Mouse (Mus musculus): ENCODE measurements around the gene Hoxa5. TPM values are rescaled to one million over a fixed set of nuclear protein-coding genes. Genes with fewer than 3 reads are reported as not detected.

The Hoxa5 gene
- not detected for total RNA-seq (2021)

DNA sequence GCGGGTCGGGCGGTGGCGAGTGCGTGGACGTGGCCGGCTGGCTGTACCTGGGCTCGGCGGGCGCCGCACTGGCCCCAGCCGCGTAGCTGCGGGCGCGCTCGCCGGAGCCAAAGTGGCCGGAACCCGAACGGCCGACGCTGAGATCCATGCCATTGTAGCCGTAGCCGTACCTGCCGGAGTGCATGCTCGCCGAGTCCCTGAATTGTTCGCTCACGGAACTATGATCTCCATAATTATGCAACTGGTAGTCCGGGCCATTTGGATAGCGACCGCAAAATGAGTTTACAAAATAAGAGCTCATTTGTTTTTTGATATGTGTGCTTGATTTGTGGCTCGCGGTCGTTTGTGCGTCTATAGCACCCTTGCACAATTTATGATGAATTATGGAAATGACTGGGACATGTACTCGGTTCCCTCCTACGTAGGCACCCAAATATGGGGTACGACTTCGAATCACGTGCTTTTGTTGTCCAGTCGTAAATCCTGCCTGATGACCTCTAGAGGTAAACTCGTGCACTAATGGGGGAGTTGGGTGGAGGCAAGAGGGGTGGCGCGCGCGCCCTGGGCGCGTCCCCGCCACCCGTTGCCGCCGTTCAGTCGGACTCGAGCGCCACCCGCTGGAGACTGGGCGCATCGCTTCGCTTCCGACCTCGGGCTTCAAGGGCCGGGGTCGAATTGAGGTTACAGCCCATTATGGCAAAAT lies at the start of gene Hoxa5:
Gene Hoxa5, minus strand, starts transcription at position 538 of the 703 bp plus-strand sequence.
- DNase-seq (ENCODE audit: low spot score in 2 of 2), result no peak
- intact Hi-C loops (cut with DNase I), result loop anchor here (5.0 kb wide), 1 partner anchor 37 kb away; no protein-coding TSS in a partner anchor

DNA sequence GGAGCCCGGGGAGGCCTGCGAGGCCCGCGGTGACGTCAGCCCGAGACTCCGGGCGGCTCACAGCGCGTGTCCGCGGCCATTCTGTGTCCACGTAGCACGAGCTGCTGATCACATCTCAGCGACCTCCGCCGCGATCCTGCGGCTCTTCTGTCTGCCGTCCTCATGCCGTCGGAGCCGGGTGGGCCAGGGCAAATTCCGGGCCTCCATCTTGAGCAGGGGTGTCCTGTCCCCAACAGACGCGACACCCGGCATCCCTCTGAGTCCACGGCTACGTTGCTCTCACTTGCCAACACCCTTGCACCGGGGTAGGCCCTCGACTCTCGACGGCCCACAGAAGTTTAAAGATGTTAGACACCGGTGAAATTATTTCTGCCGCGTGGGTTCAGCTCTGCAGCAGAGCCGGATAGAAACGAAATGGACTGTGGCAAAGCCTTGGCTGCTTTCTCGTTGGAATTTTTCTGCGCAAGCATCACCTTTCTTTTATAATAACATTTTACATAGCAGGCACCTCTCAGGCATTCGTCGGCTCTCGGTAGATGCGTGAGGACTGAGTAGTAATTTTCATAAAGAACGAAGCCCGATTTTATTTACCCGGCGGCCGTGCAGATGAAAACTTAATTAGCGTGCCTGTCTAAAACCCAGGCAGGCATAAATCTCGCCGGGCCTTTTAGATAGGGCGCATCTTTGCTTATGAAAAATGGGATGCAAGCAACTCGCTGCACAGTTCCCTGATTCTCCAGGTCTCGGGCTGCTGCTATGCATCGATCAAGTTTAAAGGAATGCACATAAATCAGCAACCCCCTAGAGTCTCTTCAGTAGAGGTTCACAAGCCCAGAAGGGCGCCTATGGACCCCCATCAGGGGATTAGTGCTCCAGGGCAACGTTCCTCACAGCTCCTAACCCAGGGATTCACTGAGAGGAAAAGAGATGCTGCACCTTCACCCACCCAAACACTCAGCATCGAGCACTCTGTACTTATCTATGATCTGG lies 49.4 kb upstream of the Hoxa5 start:
- intact Hi-C loops (cut with DNase I), result no loop called here
- DNase-seq (ENCODE audit: low spot score in 2 of 2), result no peak

DNA sequence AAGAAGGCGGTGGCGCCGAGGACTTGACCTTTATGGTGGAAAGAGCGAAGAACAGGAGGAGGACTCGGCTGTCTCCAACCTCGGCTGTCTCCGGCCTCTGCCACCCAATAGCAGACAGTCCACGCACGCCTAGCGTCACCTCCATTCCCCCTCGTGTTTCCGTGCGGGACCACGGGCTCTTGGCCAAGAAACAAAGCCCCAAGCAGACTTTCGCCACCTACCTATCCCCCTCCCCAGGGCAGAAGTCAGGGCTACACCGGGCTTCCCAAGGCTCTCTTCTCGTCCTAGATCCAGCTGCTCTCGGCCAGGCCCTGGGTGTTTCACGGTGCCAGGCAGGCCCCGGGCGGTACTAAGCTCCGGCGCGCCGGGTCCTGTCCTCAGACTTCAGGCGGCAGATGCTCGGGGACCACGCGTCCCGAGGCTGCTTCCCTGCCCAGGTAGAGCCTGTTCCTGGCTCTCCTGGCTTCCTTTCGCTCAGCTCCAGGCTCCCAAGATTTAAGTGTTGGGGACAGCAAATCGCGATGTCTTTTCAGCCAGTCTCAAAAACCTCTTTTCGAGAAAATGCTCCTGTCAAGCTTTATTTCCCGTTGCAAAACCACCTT lies 48.5 kb upstream of the Hoxa5 start:
- no peak for DNase-seq (ENCODE audit: low spot score in 2 of 2)
- intact Hi-C loops (cut with DNase I), result no loop called here

DNA sequence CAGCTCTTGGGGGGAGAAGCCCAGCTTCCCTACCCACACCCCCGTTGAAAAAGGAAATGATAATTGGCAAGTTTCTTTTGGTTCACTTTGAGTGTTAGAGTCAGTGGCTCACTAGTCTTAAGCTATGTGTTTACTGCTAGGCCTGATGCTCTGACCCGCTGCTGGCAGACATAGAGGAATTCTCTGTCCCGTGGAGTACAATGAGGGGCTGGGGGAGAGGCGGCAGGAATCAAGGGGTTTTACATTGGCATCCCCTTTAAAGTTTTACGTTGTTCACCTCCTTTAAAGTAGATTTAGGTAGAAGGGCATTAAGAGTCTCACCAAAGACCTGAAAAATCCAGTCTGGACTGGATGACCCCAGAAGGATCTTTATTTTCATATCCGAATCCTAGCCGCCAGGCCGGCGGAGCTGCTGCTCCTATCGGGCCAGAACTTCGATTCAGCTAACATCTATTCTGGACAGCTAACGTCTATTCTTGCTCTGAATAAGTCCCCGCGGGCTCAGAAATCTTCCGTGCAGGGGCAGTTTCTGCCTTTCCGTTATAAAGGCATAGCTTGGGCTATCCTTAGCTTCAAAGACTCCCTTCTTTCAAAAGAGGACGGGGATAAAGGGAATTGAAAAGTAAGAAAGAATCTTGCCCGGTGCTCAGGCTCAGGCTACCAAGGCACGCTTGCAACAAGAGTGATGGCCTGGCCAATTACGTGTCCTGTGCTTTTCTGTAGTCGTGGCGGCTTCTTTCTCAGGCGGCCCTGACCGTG lies 47.8 kb upstream of the Hoxa5 start:
- intact Hi-C loops (cut with DNase I), result no loop called here
- DNase-seq (ENCODE audit: low spot score in 2 of 2), result no peak

DNA sequence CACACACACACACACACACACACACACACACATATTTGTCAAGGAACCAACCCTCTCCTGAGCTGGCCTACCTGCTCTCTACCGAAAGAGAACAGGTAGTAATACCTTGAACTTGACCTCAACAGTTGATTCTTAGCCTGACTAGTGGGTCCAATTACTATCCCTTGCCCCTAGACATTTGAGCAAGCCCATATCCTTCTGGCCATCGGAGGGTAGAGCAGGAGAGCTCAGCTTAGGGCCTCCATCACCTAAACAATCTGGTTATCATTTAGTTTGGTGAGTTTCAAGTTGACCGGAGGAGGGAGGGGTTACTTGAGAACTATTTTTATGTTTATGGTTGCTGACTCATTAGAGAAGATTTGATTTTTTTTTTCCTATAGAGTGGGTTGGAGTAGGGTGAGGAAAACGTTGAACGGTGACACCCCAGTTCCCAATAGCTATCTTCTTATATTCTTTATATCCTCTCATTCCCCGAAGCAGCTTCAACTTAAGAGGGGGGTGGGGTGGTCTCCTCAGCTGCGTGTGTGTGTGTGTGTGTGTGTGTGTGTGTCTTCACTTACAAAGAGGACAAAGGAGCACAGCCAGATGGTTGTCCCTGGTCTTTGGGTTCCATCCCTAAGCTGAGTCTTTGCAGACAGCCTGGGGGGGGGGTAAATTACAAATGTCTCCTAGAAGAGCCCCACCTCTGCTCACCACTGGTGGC lies 46.9 kb upstream of the Hoxa5 start:
- DNase-seq (ENCODE audit: low spot score in 2 of 2), result no peak
- intact Hi-C loops (cut with DNase I), result no loop called here

DNA sequence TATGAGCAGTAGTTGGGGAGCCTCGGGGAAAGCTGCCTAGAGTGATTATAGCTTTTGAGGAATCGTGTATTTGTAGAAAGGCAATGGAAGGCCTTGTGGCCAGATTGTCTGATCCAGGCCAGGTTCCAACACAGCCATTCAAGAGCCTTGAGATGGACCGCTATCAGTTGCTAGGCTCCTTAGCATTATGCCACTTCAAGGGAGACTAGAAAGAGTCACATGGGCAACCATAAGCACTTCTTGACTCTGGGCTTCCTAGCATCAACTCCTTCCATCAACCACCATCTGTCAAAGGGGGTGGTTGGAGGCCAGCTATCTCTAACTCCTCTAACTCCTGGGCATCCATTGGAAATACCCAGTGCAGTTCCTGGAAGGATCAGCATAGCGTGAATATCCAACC lies 45.4 kb upstream of the Hoxa5 start:
- intact Hi-C loops (cut with DNase I), result no loop called here
- no peak for DNase-seq (ENCODE audit: low spot score in 2 of 2)

DNA sequence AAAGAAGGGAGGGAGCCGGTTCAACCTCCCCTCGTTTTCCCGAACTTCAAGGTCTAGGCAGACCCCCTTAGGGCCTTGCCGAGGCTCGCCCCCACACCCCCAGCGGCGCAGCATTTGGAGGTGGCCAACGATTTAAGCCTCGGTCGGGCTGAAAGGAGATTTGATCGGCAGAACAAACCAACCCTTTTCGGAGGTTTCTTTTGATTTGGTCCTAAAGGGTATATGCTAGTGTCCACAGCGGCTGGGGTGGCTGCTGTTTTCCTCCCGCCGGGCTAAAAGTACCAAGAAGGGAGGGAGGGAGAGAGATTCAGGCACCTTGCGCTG lies 45.0 kb upstream of the Hoxa5 start:
- intact Hi-C loops (cut with DNase I), result no loop called here
- no peak for DNase-seq (ENCODE audit: low spot score in 2 of 2)

DNA sequence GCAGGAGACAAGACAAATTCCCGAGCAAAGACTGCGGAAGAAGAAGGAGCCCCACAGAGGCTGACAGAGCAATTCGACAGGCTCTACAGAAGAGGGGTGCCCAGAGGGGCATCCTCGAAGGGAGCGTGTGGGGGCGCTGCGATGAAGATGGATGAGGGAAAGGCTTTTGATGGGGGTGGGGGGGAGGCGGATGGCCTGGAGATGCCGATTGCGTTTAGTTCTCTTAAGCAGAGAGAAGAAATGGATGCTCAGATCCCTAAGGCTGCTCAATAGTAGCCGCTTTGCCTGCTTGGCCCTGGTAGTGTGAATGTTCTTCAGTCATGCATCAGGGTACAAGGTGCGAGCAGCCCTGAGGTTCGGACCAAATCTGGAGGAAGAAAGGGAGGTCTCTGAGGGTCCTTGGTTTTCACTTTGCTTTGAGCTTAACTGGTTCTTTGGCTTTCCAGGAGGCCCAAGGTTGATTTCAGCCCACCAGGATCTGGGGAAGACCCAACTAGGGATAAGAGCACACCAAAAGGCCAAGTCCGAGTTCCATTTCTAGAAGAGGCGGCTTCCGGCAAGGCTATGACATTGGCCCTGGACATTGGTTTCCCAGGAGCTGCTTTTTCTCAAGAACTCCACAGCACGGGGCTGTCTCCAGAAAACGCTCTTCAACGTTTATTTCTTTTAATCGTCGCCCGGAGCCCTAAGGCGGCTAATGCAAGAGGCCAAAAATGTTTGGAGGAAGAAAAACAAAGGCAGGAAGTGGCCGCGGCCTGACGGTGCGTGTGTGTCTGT lies 44.4 kb upstream of the Hoxa5 start:
- no peak for DNase-seq (ENCODE audit: low spot score in 2 of 2)
- intact Hi-C loops (cut with DNase I), result no loop called here

DNA sequence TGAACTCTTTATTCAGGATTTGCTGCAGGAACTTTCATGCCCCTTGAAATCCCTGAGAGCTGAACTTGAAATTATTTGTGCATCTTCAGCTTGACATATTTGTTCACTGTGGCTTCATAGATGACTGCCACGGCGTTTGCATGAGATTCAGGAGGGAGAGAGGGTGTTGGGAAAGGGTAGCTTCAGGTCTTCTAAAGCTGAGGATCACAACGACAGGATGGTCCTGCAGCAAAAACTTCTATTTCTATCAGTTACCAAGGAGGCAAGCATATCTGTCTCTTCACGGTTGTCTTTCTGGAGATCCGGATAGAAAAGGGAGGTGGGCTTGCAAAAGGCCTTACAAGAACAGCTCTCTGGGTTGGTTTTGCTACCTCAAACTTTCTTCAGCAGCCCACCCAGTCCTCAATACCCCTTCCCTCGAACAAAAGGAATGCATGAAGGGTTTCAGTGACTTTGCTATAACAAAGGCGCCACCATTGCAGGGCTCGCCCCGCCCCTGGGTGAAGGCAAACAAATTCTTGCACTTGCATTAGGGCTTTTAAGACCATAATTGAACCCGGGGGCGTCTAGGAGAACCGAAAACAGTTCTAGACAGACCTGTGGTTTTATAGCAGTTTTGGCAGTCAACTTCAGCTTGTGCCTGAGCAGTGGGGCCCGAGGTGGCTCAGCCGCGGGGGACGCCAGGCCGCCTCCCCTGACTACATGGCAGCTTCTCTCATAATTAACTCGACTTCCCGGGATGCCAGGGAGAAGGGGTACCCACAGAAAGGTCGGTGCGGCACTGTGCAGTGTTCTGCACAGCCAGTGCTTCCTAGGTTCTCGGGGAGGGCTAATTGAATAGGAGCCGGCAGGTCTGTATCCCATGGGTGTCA lies 43.6 kb upstream of the Hoxa5 start:
- intact Hi-C loops (cut with DNase I), result no loop called here
- DNase-seq (ENCODE audit: low spot score in 2 of 2), result no peak

DNA sequence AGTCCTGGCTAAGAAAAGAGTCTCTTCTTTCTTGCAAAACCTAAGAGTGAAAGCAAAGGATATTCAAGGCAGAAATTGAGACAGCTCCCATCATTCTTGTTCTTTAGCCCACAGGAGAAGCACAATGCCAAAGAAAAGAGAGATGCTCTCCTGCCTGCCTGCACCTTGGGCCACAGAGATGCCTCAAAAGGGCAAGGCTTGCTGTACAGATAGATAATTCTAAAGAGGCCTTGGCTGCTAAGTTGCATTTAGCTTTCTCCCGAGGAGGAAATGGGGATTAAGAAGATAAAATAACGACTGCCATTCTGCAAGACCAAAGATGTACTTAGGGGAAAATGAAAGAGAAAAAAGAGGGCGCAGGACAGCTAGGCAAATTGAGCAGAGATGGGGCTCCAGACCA lies 42.5 kb upstream of the Hoxa5 start:
- DNase-seq (ENCODE audit: low spot score in 2 of 2), result no peak
- intact Hi-C loops (cut with DNase I), result no loop called here

DNA sequence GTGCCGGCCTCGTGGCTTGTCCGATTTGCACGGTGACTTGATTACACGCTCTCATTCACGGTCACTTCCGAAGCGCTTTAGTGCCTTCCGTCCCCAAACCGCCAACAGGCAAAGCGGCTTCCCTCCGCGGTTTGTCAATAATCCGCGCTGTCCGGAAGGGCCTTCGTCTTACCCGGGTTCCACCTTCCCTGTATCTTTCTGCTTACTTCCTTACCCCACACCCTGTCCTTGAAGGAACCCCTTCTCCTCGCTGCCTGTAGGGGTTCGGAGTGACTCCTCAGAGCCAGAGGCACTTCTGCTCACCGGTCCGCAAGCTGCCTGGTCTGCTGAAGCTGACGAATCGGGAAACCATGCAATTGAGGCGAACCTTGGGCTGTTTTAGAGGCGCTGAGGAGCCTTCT lies 42.0 kb upstream of the Hoxa5 start:
- peak in 1 of 2 experiments; percentile 9 for DNase-seq (ENCODE audit: low spot score in 2 of 2)
- intact Hi-C loops (cut with DNase I), result no loop called here

DNA sequence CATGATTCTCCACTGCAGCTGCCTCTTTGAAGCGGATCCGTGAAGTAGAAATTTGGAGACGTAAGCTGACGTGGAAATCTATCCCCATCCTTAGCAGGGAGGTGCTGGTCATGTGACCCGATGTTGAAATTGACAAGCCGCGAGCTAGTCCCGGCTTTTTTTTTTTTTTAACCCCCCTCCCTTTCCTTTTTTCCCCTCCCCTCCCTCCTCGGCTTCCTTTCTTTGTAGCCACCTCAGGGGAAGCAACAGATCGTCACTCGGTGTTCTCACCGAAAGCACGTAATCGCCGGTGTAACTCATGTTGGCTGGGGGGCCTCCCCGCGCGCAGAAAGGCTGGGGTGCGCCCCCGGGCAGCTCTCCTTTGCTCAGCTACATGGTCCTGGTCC lies 41.4 kb upstream of the Hoxa5 start, which contains the start of gene Hoxa11:
Gene Hoxa11, minus strand, starts transcription at position 54 of the 386 bp plus-strand sequence.
- DNase-seq (ENCODE audit: low spot score in 2 of 2), result no peak
- intact Hi-C loops (cut with DNase I), result no loop called here

DNA sequence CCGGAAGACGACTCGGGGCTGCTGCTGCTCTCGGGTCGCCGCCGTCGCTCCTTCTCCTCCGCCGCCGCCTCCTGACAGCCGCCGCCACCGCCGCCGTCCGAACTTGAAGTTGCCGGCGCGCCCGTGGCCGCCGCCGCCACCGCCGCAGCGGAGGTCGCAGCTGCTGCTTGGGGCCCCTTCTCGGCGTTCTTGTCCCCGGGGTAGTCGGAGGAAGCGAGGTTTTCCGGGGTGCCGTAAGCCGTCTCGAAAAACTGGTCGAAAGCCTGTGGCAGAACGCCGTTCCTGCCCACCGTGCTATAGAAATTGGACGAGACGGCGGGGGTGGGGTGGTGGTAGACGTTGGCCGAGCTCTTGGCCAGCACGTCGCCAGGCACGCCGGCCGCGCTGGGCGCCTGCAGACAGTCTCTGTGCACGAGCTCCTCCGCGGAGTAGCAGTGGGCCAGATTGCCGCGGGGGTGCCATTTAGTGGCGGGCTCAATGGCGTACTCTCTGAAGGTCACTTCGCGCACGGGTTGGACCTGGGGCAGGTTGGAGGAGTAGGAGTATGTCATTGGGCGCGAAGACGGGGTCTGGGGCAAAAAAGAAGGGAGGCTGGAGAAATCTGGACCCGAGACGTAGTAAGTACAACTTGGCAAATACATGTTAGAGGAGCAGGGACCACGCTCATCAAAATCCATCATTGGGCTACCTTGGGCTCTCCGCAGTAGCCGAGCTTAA lies 40.8 kb upstream of the Hoxa5 start:
- no peak for DNase-seq (ENCODE audit: low spot score in 2 of 2)
- intact Hi-C loops (cut with DNase I), result no loop called here

DNA sequence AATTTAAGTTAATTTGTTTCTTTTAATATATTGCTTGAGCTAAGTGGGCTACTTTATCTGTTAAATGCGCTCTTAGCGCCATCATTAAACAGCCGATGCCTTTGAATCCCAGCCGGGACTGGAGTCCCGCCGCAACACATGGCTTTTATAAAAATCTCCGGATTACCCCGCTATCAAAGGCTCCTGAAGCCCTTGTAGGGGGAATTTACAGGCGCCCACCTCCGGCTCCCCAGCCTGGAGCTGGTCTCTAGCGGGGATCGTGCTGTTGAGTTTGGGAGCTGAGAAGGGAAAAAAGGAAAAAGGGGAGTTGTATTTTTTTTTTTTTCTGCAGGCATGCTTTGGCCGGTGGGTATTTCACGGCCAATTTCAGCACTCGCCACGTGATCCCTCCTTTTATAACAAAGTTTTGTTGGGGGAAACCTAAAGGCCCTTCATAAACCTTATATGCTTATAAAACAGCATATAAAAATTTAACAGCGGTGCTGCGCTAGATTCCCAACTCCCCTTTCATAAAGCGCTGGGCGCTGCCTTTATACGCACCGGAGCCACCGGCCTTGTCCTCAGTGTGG lies 40.2 kb upstream of the Hoxa5 start:
- DNase-seq (ENCODE audit: low spot score in 2 of 2), result peak in 1 of 2 experiments; percentile 4
- intact Hi-C loops (cut with DNase I), result no loop called here

DNA sequence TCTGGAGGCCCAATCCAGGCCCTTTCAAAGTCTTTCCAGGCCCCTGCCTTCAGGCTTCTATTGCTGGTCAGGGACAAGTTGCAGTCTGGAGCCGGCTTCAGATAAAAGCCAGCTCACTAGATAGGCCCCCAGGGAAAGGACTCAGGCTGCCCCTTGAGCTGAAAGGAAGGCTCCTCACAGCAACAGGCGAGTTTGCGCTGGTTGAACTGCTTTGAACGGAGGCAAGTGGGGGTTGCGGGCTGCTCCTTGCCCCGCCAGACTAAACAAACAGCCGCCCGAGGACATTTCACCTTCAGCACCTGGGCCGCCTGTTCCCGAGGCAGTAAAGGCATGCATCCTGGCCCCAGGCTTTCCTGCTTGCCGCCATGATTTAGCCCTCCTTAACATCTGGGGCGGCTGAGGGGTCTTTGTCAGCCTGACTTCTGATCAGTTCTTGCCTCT lies 39.3 kb upstream of the Hoxa5 start:
- DNase-seq (ENCODE audit: low spot score in 2 of 2), result no peak
- intact Hi-C loops (cut with DNase I), result no loop called here

DNA sequence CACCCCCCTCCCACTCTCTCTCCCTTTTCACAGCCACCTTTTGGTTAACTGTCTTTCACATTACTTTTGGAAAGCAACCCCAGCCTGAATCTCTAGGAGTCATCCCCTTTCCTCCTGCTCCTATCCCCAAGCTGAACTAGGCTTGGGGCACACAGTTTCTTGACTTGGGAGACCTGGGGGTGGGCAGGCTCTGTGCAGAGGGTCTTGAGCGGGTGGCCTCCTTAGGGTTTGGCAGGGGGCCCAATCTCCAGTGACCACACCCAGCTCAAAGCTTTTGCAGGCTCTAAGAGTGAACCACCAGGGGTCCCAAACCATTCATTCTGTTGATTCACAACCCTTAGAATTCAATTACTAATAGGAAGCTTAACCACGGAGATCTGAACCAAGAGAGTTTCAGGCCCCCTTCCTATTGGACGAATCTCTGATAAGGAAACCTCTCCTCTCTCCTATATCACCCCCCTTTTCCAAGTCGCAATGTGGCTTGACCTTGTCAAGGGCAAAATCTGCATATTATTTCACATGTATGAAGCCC lies 38.5 kb upstream of the Hoxa5 start:
- no peak for DNase-seq (ENCODE audit: low spot score in 2 of 2)
- intact Hi-C loops (cut with DNase I), result no loop called here
